Mouse (Mus musculus) stomach, embryonic 15.5 days (tissue): ENCODE measurements around the gene Cybb. TPM values are rescaled to one million over a fixed set of nuclear protein-coding genes. Genes with fewer than 3 reads are reported as not detected.
"Not testable (repeated sequence)": the region's sequence is repeated elsewhere in the genome, so short reads cannot be mapped to it uniquely, and the experiment has no call there.

ENCODE experiments used
- ATAC-seq: fragments of 200-750 bp; cut with Nextera tagmentation; 2 replicates; pipeline ENCODE4 v1.8.0; 2017; ENCODE audit warnings: low read depth, moderate number of reproducible peaks, moderate TSS enrichment; ENCODE audit not compliant: insufficient read depth, low FRiP score
- H3K27ac ChIP-seq: fragments of 300-500 bp; sonication (generic); 2 replicates; pipeline ENCODE4 v1.5.1; 2015; ENCODE audit warnings: mild to moderate bottlenecking, inconsistent platforms
- H3K27me3 ChIP-seq: fragments of 300-500 bp; sonication (generic); replicated peaks from 2 replicates; pipeline ENCODE4 v1.6.1; 2015; ENCODE audit warnings: inconsistent platforms
- H3K36me3 ChIP-seq: fragments of 300-500 bp; sonication (generic); 2 replicates; pipeline ENCODE4 v1.6.1; 2015; ENCODE audit warnings: inconsistent platforms
- H3K4me1 ChIP-seq: fragments of 300-500 bp; sonication (generic); 2 replicates; pipeline ENCODE4 v1.6.1; 2015; ENCODE audit warnings: inconsistent platforms
- H3K4me2 ChIP-seq: fragments of 300-500 bp; sonication (generic); 2 replicates; pipeline ENCODE4 v1.6.1; 2015; ENCODE audit warnings: mild to moderate bottlenecking, inconsistent platforms
- H3K4me3 ChIP-seq: fragments of 300-500 bp; sonication (generic); replicated peaks from 2 replicates; pipeline ENCODE4 v1.5.1; 2015; ENCODE audit warnings: inconsistent platforms
- H3K9ac ChIP-seq: fragments of 300-500 bp; sonication (generic); 2 replicates; pipeline ENCODE4 v1.6.1; 2015; ENCODE audit warnings: inconsistent platforms
- H3K9me3 ChIP-seq: fragments of 300-500 bp; sonication (generic); 2 replicates; pipeline ENCODE4 v1.6.1; 2016; ENCODE audit warnings: inconsistent platforms
- WGBS: fragments of 180-500 bp; shearing (Covaris S2); methylation state at CpG from one replicate; pipeline ENCODE4 v1.1.7; 2015; 5-methylcytosine and 5-hydroxymethylcytosine counted together
- polyA plus RNA-seq: library from polyadenylated mRNA; unstranded; fragments of >200 nt; fragmentation: Nextera tagmentation; extraction: Ambion mirVana; gene quantifications from 2 replicates; pipeline ENCODE4 v1.2.1, GENCODE M21; 2015

Cybb gene
- 6.4 and 7.0 TPM in 2 replicates for polyA plus RNA-seq

GRCm38 (mm10) chrX:9487671-9488070 is at the start of gene Cybb:
Cybb (minus strand) TSS chrX:9487771.
- no peak within 1 kb of the TSS for H3K4me3 ChIP-seq
- 79% methylated on average over 4 of the region's 4 CpGs for WGBS
- ATAC-seq, result no peak
- H3K27me3 ChIP-seq, result no peaks in the 10 kb centered on the region
- no peaks in the 10 kb centered on the region for H3K9me3 ChIP-seq
- H3K27ac ChIP-seq, result no peak within 1 kb of the TSS
- no peak within 1 kb of the TSS for H3K9ac ChIP-seq
- no peaks in the 10 kb centered on the region for H3K4me1 ChIP-seq
- H3K4me2 ChIP-seq, result no peak within 1 kb of the TSS
- no peaks in the 10 kb centered on the region for H3K36me3 ChIP-seq

- Histone ChIP-seq H3K4me3 (no peak overlapping the region), H3K27ac (no peak overlapping the region), H3K36me3 (no peaks in the 10 kb centered on the region), H3K4me2 (no peak overlapping the region), H3K9ac (no peak overlapping the region), H3K9me3 (no peaks in the 10 kb centered on the region), H3K4me1 (no peaks in the 10 kb centered on the region), H3K27me3 (no peaks in the 10 kb centered on the region)
- 90% methylated on average over 3 of the region's 3 CpGs for WGBS
- no peak for ATAC-seq
Observed at GRCm38 (mm10) chrX:9536881-9537280, 49.3 kb upstream of the Cybb start.

GRCm38 (mm10) chrX:9519969-9520368 is 32.4 kb upstream of the Cybb start:
- 28% methylated on average over 2 of the region's 2 CpGs for WGBS
- not testable (repeated sequence) for H3K9ac ChIP-seq, H3K4me2 ChIP-seq, H3K4me3 ChIP-seq, H3K27ac ChIP-seq, H3K4me1 ChIP-seq, H3K9me3 ChIP-seq, ATAC-seq, H3K27me3 ChIP-seq, H3K36me3 ChIP-seq

GRCm38 (mm10) chrX:9517531-9517930 is 30.0 kb upstream of the Cybb start:
- not testable (repeated sequence) for H3K4me2 ChIP-seq, H3K27me3 ChIP-seq, H3K4me3 ChIP-seq, H3K4me1 ChIP-seq, ATAC-seq, H3K27ac ChIP-seq, H3K9me3 ChIP-seq, H3K36me3 ChIP-seq, H3K9ac ChIP-seq

- H3K27me3 ChIP-seq, H3K9me3 ChIP-seq, H3K36me3 ChIP-seq, H3K9ac ChIP-seq, ATAC-seq, H3K27ac ChIP-seq, H3K4me3 ChIP-seq, H3K4me2 ChIP-seq, H3K4me1 ChIP-seq: not testable (repeated sequence)
- WGBS, result 72% methylated on average over 6 of the region's 6 CpGs
Observed at GRCm38 (mm10) chrX:9475036-9475435, 12.5 kb downstream of the Cybb start.

GRCm38 (mm10) chrX:9474440-9474839 is 13.1 kb downstream of the Cybb start:
- no peaks in the 10 kb centered on the region for H3K36me3 ChIP-seq
- H3K9ac ChIP-seq, result no peak overlapping the region
- no peaks in the 10 kb centered on the region for H3K4me1 ChIP-seq
- no peak overlapping the region for H3K4me2 ChIP-seq
- ATAC-seq, result no peak
- H3K9me3 ChIP-seq, result no peaks in the 10 kb centered on the region
- H3K27ac ChIP-seq, result no peak overlapping the region
- no peak overlapping the region for H3K4me3 ChIP-seq
- no peaks in the 10 kb centered on the region for H3K27me3 ChIP-seq

GRCm38 (mm10) chrX:9473768-9474167 is 13.8 kb downstream of the Cybb start:
- no peak for ATAC-seq
- H3K4me2 ChIP-seq, result no peak overlapping the region
- H3K27ac ChIP-seq, result no peak overlapping the region
- no peaks in the 10 kb centered on the region for H3K27me3 ChIP-seq
- no peak overlapping the region for H3K9ac ChIP-seq
- no peak overlapping the region for H3K4me3 ChIP-seq
- H3K36me3 ChIP-seq, result no peaks in the 10 kb centered on the region
- 55% methylated on average over 2 of the region's 2 CpGs for WGBS
- no peaks in the 10 kb centered on the region for H3K9me3 ChIP-seq
- no peaks in the 10 kb centered on the region for H3K4me1 ChIP-seq

- Histone ChIP-seq H3K4me1 (no peaks in the 10 kb centered on the region), H3K4me2 (no peak overlapping the region), H3K9me3 (no peaks in the 10 kb centered on the region), H3K9ac (no peak overlapping the region), H3K4me3 (no peak overlapping the region), H3K36me3 (no peaks in the 10 kb centered on the region), H3K27ac (no peak overlapping the region), H3K27me3 (no peaks in the 10 kb centered on the region)
- ATAC-seq, result no peak
- 49% methylated on average over 3 of the region's 3 CpGs for WGBS
Observed at GRCm38 (mm10) chrX:9470811-9471388, 16.7 kb downstream of the Cybb start.

- Histone ChIP-seq H3K4me2 (no peak overlapping the region), H3K27ac (no peak overlapping the region), H3K4me1 (no peaks in the 10 kb centered on the region), H3K4me3 (no peak overlapping the region), H3K9ac (no peak overlapping the region), H3K27me3 (no peaks in the 10 kb centered on the region), H3K36me3 (no peaks in the 10 kb centered on the region), H3K9me3 (no peaks in the 10 kb centered on the region)
- no peak for ATAC-seq
Observed at GRCm38 (mm10) chrX:9469100-9469499, 18.5 kb downstream of the Cybb start.

- Histone ChIP-seq H3K9ac (no peak overlapping the region), H3K27ac (no peak overlapping the region), H3K9me3 (no peaks in the 10 kb centered on the region), H3K27me3 (no peaks in the 10 kb centered on the region), H3K36me3 (no peaks in the 10 kb centered on the region), H3K4me3 (no peak overlapping the region), H3K4me2 (no peak overlapping the region), H3K4me1 (no peaks in the 10 kb centered on the region)
- WGBS, result 82% methylated on average over 4 of the region's 4 CpGs
- no peak for ATAC-seq
Observed at GRCm38 (mm10) chrX:9467020-9467419, 20.6 kb downstream of the Cybb start.

- Histone ChIP-seq H3K4me3 (no peak overlapping the region), H3K9me3 (no peaks in the 10 kb centered on the region), H3K4me1 (no peaks in the 10 kb centered on the region), H3K9ac (no peak overlapping the region), H3K4me2 (no peak overlapping the region), H3K27ac (no peak overlapping the region), H3K27me3 (no peaks in the 10 kb centered on the region), H3K36me3 (no peaks in the 10 kb centered on the region)
- ATAC-seq, result no peak
- WGBS, result 59% methylated on average over 2 of the region's 2 CpGs
Observed at GRCm38 (mm10) chrX:9465890-9466289, 21.7 kb downstream of the Cybb start.

- Histone ChIP-seq H3K4me1 (no peaks in the 10 kb centered on the region), H3K36me3 (no peaks in the 10 kb centered on the region), H3K4me3 (no peak overlapping the region), H3K9ac (no peak overlapping the region), H3K27ac (no peak overlapping the region), H3K27me3 (no peaks in the 10 kb centered on the region), H3K4me2 (no peak overlapping the region), H3K9me3 (no peaks in the 10 kb centered on the region)
- ATAC-seq, result no peak
- WGBS, result 80% methylated on average over 3 of the region's 3 CpGs
Observed at GRCm38 (mm10) chrX:9462671-9463070, 24.9 kb downstream of the Cybb start.

GRCm38 (mm10) chrX:9461399-9461798 is 26.2 kb downstream of the Cybb start:
- Histone ChIP-seq H3K27me3 (no peaks in the 10 kb centered on the region), H3K4me2 (no peak overlapping the region), H3K4me3 (no peak overlapping the region), H3K4me1 (no peaks in the 10 kb centered on the region), H3K9ac (no peak overlapping the region), H3K27ac (no peak overlapping the region), H3K36me3 (no peaks in the 10 kb centered on the region), H3K9me3 (no peaks in the 10 kb centered on the region)
- ATAC-seq, result no peak
